Mouse (Mus musculus) hindbrain, embryonic 15.5 days (tissue): ENCODE data around the gene Rnf144b. TPM values are rescaled to one million over a fixed set of nuclear protein-coding genes. Genes with fewer than 3 reads are reported as not detected.
A peak's percentile ranks its signal among the peaks of the same experiment; 100 is the strongest.

ENCODE experiments used
- ATAC-seq: fragments of 200-750 bp; cut with Nextera tagmentation; 2 replicates; pipeline ENCODE4 v1.8.0; 2017; ENCODE audit warnings: low read depth, moderate number of reproducible peaks, moderate TSS enrichment; ENCODE audit not compliant: low FRiP score
- H3K27ac ChIP-seq: fragments of 300-500 bp; sonication (generic); replicated peaks from 2 replicates; pipeline ENCODE4 v1.5.1; 2015; ENCODE audit warnings: mild to moderate bottlenecking, inconsistent platforms
- H3K27me3 ChIP-seq: fragments of 300-500 bp; sonication (generic); 2 replicates; pipeline ENCODE4 v1.6.1; 2015; ENCODE audit warnings: control low read depth, inconsistent platforms
- H3K36me3 ChIP-seq: fragments of 300-500 bp; sonication (generic); 2 replicates; pipeline ENCODE4 v1.6.1; 2015; ENCODE audit warnings: control low read depth, inconsistent platforms
- H3K4me1 ChIP-seq: fragments of 300-500 bp; sonication (generic); replicated peaks from 2 replicates; pipeline ENCODE4 v1.6.1; 2015; ENCODE audit warnings: control low read depth, inconsistent platforms
- H3K4me2 ChIP-seq: fragments of 300-500 bp; sonication (generic); 2 replicates; pipeline ENCODE4 v1.6.1; 2015; ENCODE audit warnings: moderate library complexity, mild to moderate bottlenecking, inconsistent platforms
- H3K4me3 ChIP-seq: fragments of 300-500 bp; sonication (generic); 2 replicates; pipeline ENCODE4 v1.5.1; 2015; ENCODE audit warnings: mild to moderate bottlenecking, inconsistent platforms
- H3K9ac ChIP-seq: fragments of 300-500 bp; sonication (generic); 2 replicates; pipeline ENCODE4 v1.6.1; 2015; ENCODE audit warnings: inconsistent platforms
- H3K9me3 ChIP-seq: fragments of 300-500 bp; sonication (generic); 2 replicates; pipeline ENCODE4 v1.6.1; 2016; ENCODE audit warnings: control low read depth, inconsistent platforms
- WGBS: fragments of 180-500 bp; shearing (Covaris S2); methylation state at CpG from one replicate; pipeline ENCODE4 v1.1.7; 2015; 5-methylcytosine and 5-hydroxymethylcytosine counted together
- polyA plus RNA-seq: library from polyadenylated mRNA; unstranded; fragments of >200 nt; fragmentation: Nextera tagmentation; extraction: Ambion mirVana; gene quantifications from 2 replicates; pipeline ENCODE4 v1.2.1, GENCODE M21; 2015

Gene Rnf144b
- polyA plus RNA-seq, 1 experiment from 2014 or later: 0.96 TPM

- Histone ChIP-seq H3K9me3 (no peaks in the 10 kb centered on the region), H3K27ac (no peak overlapping the region), H3K4me1 (no peaks in the 10 kb centered on the region), H3K4me3 (no peak overlapping the region), H3K36me3 (no peaks in the 10 kb centered on the region), H3K9ac (no peak overlapping the region), H3K27me3 (no peaks in the 10 kb centered on the region), H3K4me2 (no peak overlapping the region)
- WGBS: 84% methylated on average over 9 of the region's 9 CpGs
- ATAC-seq: no peak
Observed at GRCm38 (mm10) chr13:47183771-47184170, 61.3 kb downstream of the Rnf144b start.

- 0 out of 2 replicates have a peak, but pooled peaks cover 2% of the 10 kb centered on the region for H3K27me3 ChIP-seq
- H3K36me3 ChIP-seq: no peaks in the 10 kb centered on the region
- no peak overlapping the region for H3K27ac ChIP-seq
- H3K4me1 ChIP-seq: no peaks in the 10 kb centered on the region
- H3K4me2 ChIP-seq: no peak overlapping the region
- H3K4me3 ChIP-seq: no peak overlapping the region
- WGBS: 77% methylated on average over 4 of the region's 4 CpGs
- H3K9ac ChIP-seq: no peak overlapping the region
- no peaks in the 10 kb centered on the region for H3K9me3 ChIP-seq
- no peak for ATAC-seq
Observed at GRCm38 (mm10) chr13:47187836-47188235, 65.4 kb downstream of the Rnf144b start.

DNA sequence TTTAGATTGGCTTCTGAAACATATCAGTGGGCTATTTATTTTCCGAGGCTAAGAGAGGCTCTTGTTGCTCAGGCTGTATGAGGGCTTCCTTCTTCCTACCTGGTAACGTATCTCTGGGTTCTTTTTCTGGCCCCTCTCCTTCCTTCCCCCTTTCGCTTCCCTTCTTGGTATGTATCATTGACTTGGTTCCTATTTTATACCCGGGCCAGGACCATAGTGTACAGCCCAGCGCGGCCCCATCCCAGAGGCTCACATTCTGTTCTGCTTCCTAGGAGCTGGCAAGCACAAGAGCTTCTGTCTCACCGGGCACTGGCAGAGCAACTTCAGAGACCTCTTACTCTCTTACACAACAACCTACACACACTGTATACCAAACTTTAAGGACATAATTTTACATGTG lies 67.5 kb downstream of the Rnf144b start:
- 93% methylated on average over 7 of the region's 7 CpGs for WGBS
- Histone ChIP-seq H3K27me3 (peaks cover 10% of the 10 kb centered on the region; the same call in 1 of the 2 replicates), H3K36me3 (no peaks in the 10 kb centered on the region), H3K4me3 (no peak overlapping the region), H3K4me1 (peaks cover 17% of the 10 kb centered on the region), H3K9ac (no peak overlapping the region), H3K9me3 (no peaks in the 10 kb centered on the region), H3K4me2 (no peak overlapping the region), H3K27ac (no peak overlapping the region)
- no peak for ATAC-seq

GRCm38 (mm10) chr13:47192200-47192599 lies 69.7 kb downstream of the Rnf144b start:
- Histone ChIP-seq H3K4me2 (no peak overlapping the region), H3K36me3 (no peaks in the 10 kb centered on the region), H3K4me1 (peaks cover 17% of the 10 kb centered on the region), H3K27ac (no peak overlapping the region), H3K9ac (no peak overlapping the region), H3K27me3 (peaks cover 12% of the 10 kb centered on the region; the same call in 1 of the 2 replicates), H3K9me3 (no peaks in the 10 kb centered on the region), H3K4me3 (no peak overlapping the region)
- WGBS: 90% methylated on average over 2 of the region's 2 CpGs
- ATAC-seq: no peak

DNA sequence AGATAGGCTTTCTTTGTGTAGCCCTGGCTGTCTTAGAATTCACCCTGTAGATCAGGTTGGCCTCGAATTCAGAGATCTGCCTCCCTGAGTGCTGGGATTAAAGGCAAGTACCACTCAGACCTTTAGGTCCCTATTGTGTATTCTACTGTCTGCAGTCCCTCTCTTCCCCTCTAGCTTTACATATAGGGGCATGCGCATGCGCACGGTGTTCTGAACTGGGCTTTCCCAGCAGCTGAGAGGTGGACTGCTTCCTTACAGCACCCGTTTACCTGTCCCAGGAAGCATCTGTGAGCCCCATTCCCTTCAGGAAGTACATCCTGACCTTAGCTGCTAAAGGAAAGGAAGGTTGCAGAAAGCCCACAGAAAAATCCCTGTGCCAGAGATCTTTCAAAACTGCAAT lies 70.3 kb downstream of the Rnf144b start:
- Histone ChIP-seq H3K27me3 (peaks cover 12% of the 10 kb centered on the region; the same call in 1 of the 2 replicates), H3K36me3 (no peaks in the 10 kb centered on the region), H3K4me3 (no peak overlapping the region), H3K9me3 (no peaks in the 10 kb centered on the region), H3K4me1 (peaks cover 17% of the 10 kb centered on the region), H3K9ac (no peak overlapping the region), H3K4me2 (no peak overlapping the region), H3K27ac (no peak overlapping the region)
- WGBS: 77% methylated on average over 5 of the region's 5 CpGs
- no peak for ATAC-seq

GRCm38 (mm10) chr13:47193326-47194153 lies 71.1 kb downstream of the Rnf144b start:
- Histone ChIP-seq H3K9ac (peak overlapping the region; percentile 46), H3K9me3 (no peaks in the 10 kb centered on the region), H3K4me1 (peaks cover 17% of the 10 kb centered on the region), H3K27ac (0 out of 2 replicates have a peak overlapping the region, but pooled peaks have one; percentile 25), H3K27me3 (peaks cover 12% of the 10 kb centered on the region; the same call in 1 of the 2 replicates), H3K4me2 (peak overlapping the region; percentile 84), H3K4me3 (peak overlapping the region; percentile 49), H3K36me3 (no peaks in the 10 kb centered on the region)
- 8% methylated on average over 32 of the region's 32 CpGs for WGBS
- peak; percentile 77; the same call in 1 of the 2 replicates for ATAC-seq

DNA sequence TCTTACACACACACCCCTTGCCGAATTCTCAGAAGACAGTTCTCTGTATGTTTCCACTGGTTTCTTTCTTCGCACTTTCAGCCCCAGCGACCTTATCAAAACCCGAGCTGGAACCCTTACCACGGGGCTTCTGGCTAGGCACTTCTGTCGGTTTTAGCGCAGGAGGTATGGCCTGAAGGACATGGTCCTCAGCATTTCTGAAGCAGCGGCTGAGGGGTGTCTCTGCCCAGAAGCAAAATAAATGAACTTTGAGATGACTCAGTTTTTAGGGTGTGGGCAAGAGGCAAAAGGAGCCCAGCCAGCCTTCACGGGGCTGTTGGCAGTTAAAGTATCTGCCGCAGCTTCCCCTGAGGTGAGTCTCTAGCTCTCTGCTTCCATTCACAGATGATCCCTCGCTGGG lies 72.2 kb downstream of the Rnf144b start:
- peaks cover 12% of the 10 kb centered on the region; the same call in 1 of the 2 replicates for H3K27me3 ChIP-seq
- H3K9ac ChIP-seq: no peak overlapping the region
- H3K4me2 ChIP-seq: peak overlapping the region; percentile 84
- ATAC-seq: no peak
- H3K36me3 ChIP-seq: no peaks in the 10 kb centered on the region
- 31% methylated on average over 11 of the region's 11 CpGs for WGBS
- no peak overlapping the region for H3K27ac ChIP-seq
- peaks cover 17% of the 10 kb centered on the region for H3K4me1 ChIP-seq
- H3K4me3 ChIP-seq: peak overlapping the region; percentile 49
- H3K9me3 ChIP-seq: no peaks in the 10 kb centered on the region

DNA sequence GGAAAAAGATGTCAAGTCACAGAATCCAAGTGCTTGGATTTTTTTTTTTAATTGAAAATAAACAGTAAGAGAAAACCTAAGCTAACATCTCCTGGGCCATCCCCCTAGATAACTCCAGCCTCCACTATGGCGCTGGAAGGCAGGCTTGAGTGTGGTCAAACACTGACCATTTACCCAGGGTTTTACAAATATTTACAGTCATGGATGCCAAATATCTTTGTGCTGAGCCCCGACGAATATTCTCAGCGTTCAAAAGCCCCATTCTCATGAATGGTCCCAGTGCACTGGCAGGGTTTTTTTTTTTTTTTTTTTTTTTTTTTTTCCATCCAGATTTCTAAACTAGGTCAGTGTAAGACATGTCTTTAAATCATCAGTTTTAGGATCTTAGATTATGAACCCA lies 73.0 kb downstream of the Rnf144b start:
- Histone ChIP-seq H3K36me3 (no peaks in the 10 kb centered on the region), H3K4me1 (peaks cover 17% of the 10 kb centered on the region), H3K27me3 (peaks cover 12% of the 10 kb centered on the region; the same call in 1 of the 2 replicates), H3K4me2 (peak overlapping the region; percentile 84; the same call in 1 of the 2 replicates), H3K27ac (no peak overlapping the region), H3K9me3 (no peaks in the 10 kb centered on the region), H3K9ac (no peak overlapping the region), H3K4me3 (no peak overlapping the region)
- ATAC-seq: no peak
- WGBS: 63% methylated on average over 4 of the region's 4 CpGs

GRCm38 (mm10) chr13:47200011-47200670 lies 77.7 kb downstream of the Rnf144b start:
- Histone ChIP-seq H3K4me1 (no peaks in the 10 kb centered on the region), H3K9ac (no peak overlapping the region), H3K27me3 (0 out of 2 replicates have a peak, but pooled peaks cover under 1% of the 10 kb centered on the region), H3K36me3 (no peaks in the 10 kb centered on the region), H3K4me3 (no peak overlapping the region), H3K4me2 (no peak overlapping the region), H3K9me3 (no peaks in the 10 kb centered on the region), H3K27ac (no peak overlapping the region)
- 86% methylated on average over 12 of the region's 12 CpGs for WGBS
- no peak for ATAC-seq

DNA sequence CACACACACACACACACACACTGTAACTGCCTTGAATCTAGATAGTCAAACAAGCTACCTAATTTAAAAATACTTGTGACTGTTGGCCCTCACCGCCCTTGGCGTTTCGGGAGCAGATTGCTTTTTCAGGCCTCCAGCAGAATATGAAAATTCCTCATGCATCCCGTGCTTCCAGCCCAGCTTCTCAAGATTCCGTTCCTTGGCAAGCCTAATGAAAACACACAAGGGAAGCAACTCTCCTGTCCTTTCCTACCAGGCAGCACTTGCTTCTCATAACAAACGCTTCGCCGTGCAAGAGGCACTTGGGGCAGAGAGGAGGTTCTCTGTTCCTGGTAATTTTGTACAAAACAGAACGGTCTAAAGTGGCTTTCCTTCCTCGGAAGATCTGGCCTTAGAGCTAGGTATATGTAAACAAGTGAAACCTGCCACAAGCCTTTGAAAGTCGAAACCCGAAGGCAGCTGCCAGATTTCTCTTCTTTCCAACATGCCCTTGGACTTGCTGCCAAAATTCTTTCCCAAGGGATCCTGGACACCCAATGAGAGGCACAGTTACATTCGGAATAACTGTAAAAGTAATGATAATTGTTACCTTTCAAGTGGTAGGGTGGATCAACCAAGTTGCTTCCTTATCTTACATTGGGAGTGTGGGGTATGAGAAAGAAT lies 79.6 kb downstream of the Rnf144b start:
- no peak overlapping the region for H3K4me2 ChIP-seq
- no peak for ATAC-seq
- 63% methylated on average over 13 of the region's 13 CpGs for WGBS
- H3K27me3 ChIP-seq: no peaks in the 10 kb centered on the region
- H3K9me3 ChIP-seq: no peaks in the 10 kb centered on the region
- no peak overlapping the region for H3K9ac ChIP-seq
- no peaks in the 10 kb centered on the region for H3K4me1 ChIP-seq
- H3K36me3 ChIP-seq: no peaks in the 10 kb centered on the region
- H3K27ac ChIP-seq: no peak overlapping the region
- H3K4me3 ChIP-seq: no peak overlapping the region

DNA sequence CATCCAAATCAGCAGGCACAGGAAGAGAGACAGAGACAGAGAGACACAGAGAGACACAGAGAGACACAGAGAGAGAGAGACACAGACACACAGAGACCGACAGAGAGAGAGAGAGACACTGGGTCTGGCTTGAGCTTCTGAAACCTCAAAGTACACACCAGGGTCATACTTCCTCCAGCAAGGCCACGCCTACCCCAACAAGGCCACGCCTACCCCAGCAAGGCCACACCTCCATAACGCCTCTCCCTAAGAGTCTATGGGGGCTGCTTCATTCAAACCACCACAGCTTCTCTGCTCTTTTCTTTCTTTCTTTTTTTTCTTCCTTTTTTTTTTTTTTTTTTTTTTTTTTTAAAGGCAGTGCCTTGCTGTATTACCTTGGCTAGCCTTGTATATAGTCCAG lies 88.0 kb downstream of the Rnf144b start:
- Histone ChIP-seq H3K4me1 (no peaks in the 10 kb centered on the region), H3K4me2 (no peak overlapping the region), H3K4me3 (no peak overlapping the region), H3K9ac (no peak overlapping the region), H3K36me3 (no peaks in the 10 kb centered on the region), H3K9me3 (no peaks in the 10 kb centered on the region), H3K27me3 (no peaks in the 10 kb centered on the region), H3K27ac (no peak overlapping the region)
- WGBS: 83% methylated on average over 3 of the region's 4 CpGs
- ATAC-seq: no peak

GRCm38 (mm10) chr13:47210992-47211391 lies 88.5 kb downstream of the Rnf144b start:
- no peak overlapping the region for H3K4me2 ChIP-seq

More at GRCm38 (mm10) chr13:47210992-47211391, 88.5 kb downstream of the Rnf144b start:
- 92% methylated on average over 6 of the region's 6 CpGs for WGBS
- Histone ChIP-seq H3K4me3 (no peak overlapping the region), H3K27me3 (no peaks in the 10 kb centered on the region), H3K36me3 (no peaks in the 10 kb centered on the region), H3K9ac (no peak overlapping the region), H3K4me1 (no peaks in the 10 kb centered on the region), H3K9me3 (no peaks in the 10 kb centered on the region), H3K27ac (no peak overlapping the region)
- ATAC-seq: no peak
